8 mouse cellular contexts compared by ENCODE assay signal in the genomic region with DNA sequence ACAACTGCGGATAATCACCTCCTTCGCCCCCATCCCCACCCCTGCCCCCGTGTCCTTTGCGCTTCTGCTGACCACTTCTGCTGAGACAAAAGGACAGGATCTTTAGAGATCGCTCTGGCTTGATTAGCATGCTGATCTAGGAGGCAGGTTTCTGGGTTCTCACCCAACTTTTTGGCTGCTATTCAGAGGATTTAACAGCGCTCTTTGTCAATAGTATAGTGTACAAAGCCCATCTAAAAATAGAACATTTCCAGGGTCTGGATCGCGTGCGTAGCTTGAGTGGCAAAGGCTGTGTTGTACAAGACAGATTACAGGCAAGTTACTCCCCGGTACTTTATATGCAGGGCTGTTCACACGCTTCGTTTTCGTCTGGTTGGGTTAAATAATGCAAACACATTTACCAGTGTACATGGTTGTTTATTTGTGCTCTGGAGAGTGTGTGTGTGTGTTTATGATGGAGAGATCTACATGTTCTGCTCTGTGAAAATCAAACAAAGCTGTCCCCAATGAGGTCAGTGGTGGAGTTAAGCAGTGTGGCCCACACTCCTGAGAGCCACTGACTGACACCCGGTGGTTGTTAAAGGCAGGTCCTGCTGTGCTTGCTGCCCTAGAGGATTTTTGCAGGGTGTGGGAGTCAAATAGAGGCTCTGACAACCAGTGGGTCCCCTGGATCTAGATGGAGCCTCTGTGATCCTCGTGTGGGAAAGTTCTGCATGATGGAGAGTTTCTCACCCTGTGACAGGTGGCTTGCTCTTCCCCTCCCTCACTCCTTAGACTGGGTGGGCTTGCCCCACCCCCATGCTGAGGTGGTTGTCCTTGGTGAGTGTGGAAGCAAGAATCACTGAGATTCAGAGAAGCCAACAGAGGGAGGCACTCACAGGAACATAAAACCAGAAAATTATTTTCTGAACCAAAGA.
A peak's percentile ranks its signal among the peaks of the same experiment; 100 is the strongest.
DNase-seq lines count a peak whose midpoint lies in the region; ATAC-seq and TF ChIP-seq lines count a peak whose summit lies in the region.

No protein-coding gene starts in this region.

- peak overlapping the region; percentile 38 for H3K4me3 ChIP-seq in heart, postnatal 0 days (ENCODE audit: low read depth, low read length)
- H3K4me3 ChIP-seq in limb, embryonic 11.5 days (ENCODE audit: low read depth, low read length), result peak overlapping the region; percentile 20
- H3K4me3 ChIP-seq in midbrain, embryonic 16.5 days (ENCODE audit: low read depth, low read length), result peak overlapping the region; percentile 46

- DNase-seq in right cerebral cortex, adult 18-20 months, result peak; percentile 2
- DNase-seq in right cerebral cortex, postnatal 25 days, result no peak
- peak; percentile 34 for DNase-seq in embryo, embryonic 10.5 days (ENCODE audit: low spot score)
- DNase-seq in heart, postnatal 0 days (ENCODE audit: low spot score), result peak; percentile 87
- no peak for DNase-seq in limb, embryonic 11.5 days (ENCODE audit: low spot score)
- DNase-seq in testis, postnatal 14 days (ENCODE audit: low spot score), result no peak
- no peak for DNase-seq in ovary, adult 18-20 months (ENCODE audit: low spot score)

- H3K4me2 ChIP-seq in heart, postnatal 0 days (ENCODE audit: low read depth, low read length), result peak overlapping the region; percentile 74
- H3K4me2 ChIP-seq in limb, embryonic 11.5 days (ENCODE audit: low read depth, severe bottlenecking), result peak overlapping the region; percentile 50
- H3K4me2 ChIP-seq in midbrain, embryonic 16.5 days (ENCODE audit: low read length), result peak overlapping the region; percentile 72

- H3K36me3 ChIP-seq in heart, postnatal 0 days (replicated peaks; ENCODE audit: control insufficient read depth, insufficient read depth, low read length), result no peaks in the 10 kb centered on the region
- H3K36me3 ChIP-seq in limb, embryonic 11.5 days (ENCODE audit: control insufficient read depth, insufficient read depth, low read length), result no peaks in the 10 kb centered on the region
- no peaks in the 10 kb centered on the region for H3K36me3 ChIP-seq in midbrain, embryonic 16.5 days (ENCODE audit: control insufficient read depth, insufficient read depth, low read length)

- peak overlapping the region; percentile 59 for H3K9ac ChIP-seq in heart, postnatal 0 days (replicated peaks; ENCODE audit: low read depth, low read length)
- H3K9ac ChIP-seq in limb, embryonic 11.5 days (ENCODE audit: low read length), result peak overlapping the region; percentile 37; the same call in 1 of the 2 replicates
- H3K9ac ChIP-seq in midbrain, embryonic 16.5 days (ENCODE audit: low read depth, low read length), result peak overlapping the region; percentile 71

- 4% methylated on average over 15 of the region's 15 CpGs for WGBS in heart, postnatal 0 days
- 32% methylated on average over 15 of the region's 15 CpGs for WGBS in limb, embryonic 11.5 days
- 5% methylated on average over 15 of the region's 15 CpGs for WGBS in midbrain, embryonic 16.5 days

- ATAC-seq in heart, postnatal 0 days (ENCODE audit: insufficient read depth, low read depth), result peak; percentile 92
- no peak for ATAC-seq in limb, embryonic 11.5 days (ENCODE audit: insufficient number of reproducible peaks, low FRiP score, low TSS enrichment, low read depth)
- peak; percentile 89 for ATAC-seq in midbrain, embryonic 16.5 days

- peak; percentile 50 for TF ChIP-seq CTCF in heart, postnatal 0 days (IDR thresholded peaks at IDR 0.05; ENCODE audit: low read depth)

- H3K27ac ChIP-seq in heart, postnatal 0 days (ENCODE audit: low read depth), result peak overlapping the region; percentile 84
- no peak overlapping the region for H3K27ac ChIP-seq in limb, embryonic 11.5 days (replicated peaks; ENCODE audit: low read depth, low read length)
- H3K27ac ChIP-seq in midbrain, embryonic 16.5 days (ENCODE audit: low read length), result peak overlapping the region; percentile 70

- no peaks in the 10 kb centered on the region for H3K9me3 ChIP-seq in heart, postnatal 0 days (replicated peaks; ENCODE audit: control insufficient read depth, low read length)
- no peaks in the 10 kb centered on the region for H3K9me3 ChIP-seq in limb, embryonic 11.5 days (ENCODE audit: control insufficient read depth, low read length)
- no peaks in the 10 kb centered on the region for H3K9me3 ChIP-seq in midbrain, embryonic 16.5 days (replicated peaks; ENCODE audit: control insufficient read depth, low read length, poor library complexity, severe bottlenecking)

- TF ChIP-seq EP300 in heart, postnatal 0 days (IDR thresholded peaks at IDR 0.05; ENCODE audit: low read depth), result no peak

- H3K4me1 ChIP-seq in heart, postnatal 0 days (ENCODE audit: control insufficient read depth, insufficient read depth), result 0 out of 2 replicates have a peak, but pooled peaks cover 7% of the 10 kb centered on the region
- no peaks in the 10 kb centered on the region; the same call in 1 of the 2 replicates for H3K4me1 ChIP-seq in limb, embryonic 11.5 days (ENCODE audit: control insufficient read depth, insufficient read depth, low read length)
- H3K4me1 ChIP-seq in midbrain, embryonic 16.5 days (ENCODE audit: control insufficient read depth, insufficient read depth, low read length), result peaks cover 8% of the 10 kb centered on the region; the same call in 1 of the 2 replicates

- no peaks in the 10 kb centered on the region for H3K27me3 ChIP-seq in heart, postnatal 0 days (ENCODE audit: control insufficient read depth, insufficient read depth, low read length)
- no peaks in the 10 kb centered on the region for H3K27me3 ChIP-seq in limb, embryonic 11.5 days (ENCODE audit: control insufficient read depth, insufficient read depth, low read length)
- H3K27me3 ChIP-seq in midbrain, embryonic 16.5 days (ENCODE audit: control insufficient read depth, insufficient read depth, low read depth, low read length), result peaks cover 2% of the 10 kb centered on the region; the same call in 1 of the 2 replicates

Comparison
In these comparisons a context has a peak if more than half of its experiments do, and no peak if none do; other contexts are left out.
1. DNase-seq: peak in right cerebral cortex, adult 18-20 months (single experiment), embryo, embryonic 10.5 days (single experiment) and heart, postnatal 0 days (single experiment); none in right cerebral cortex, postnatal 25 days (single experiment), limb, embryonic 11.5 days (single experiment), testis, postnatal 14 days (single experiment) and ovary, adult 18-20 months (single experiment).
2. Peak in every context shown above with its lines, with median percentiles within 50 percentile points of each other: H3K4me2 ChIP-seq, H3K4me3 ChIP-seq and H3K9ac ChIP-seq.